Mouse (Mus musculus): ENCODE results near the gene Dock6.
"Not testable (repeated sequence)": the region's sequence is repeated elsewhere in the genome, so short reads cannot be mapped to it uniquely, and the experiment has no call there.

The Dock6 gene

GRCm38 (mm10) chr9:21852128-21853091 lies at the start of gene Dock6:
TSS of gene Dock6 (minus strand) at chr9:21852635.
- peak; percentile 96 for DNase-seq (ENCODE audit: low read depth, low spot score)

- DNase-seq (ENCODE audit: low read depth, low spot score): peak; percentile 82
Measured at GRCm38 (mm10) chr9:21901223-21901820, 48.9 kb upstream of the Dock6 start.

- no peak for DNase-seq (ENCODE audit: low read depth, low spot score)
Measured at GRCm38 (mm10) chr9:21889229-21889628, 36.8 kb upstream of the Dock6 start.

- DNase-seq (ENCODE audit: low read depth, low spot score): peak; percentile 71
Measured at GRCm38 (mm10) chr9:21876601-21877000, 24.2 kb upstream of the Dock6 start.

GRCm38 (mm10) chr9:21872204-21872603 lies 19.8 kb upstream of the Dock6 start:
- no peak for DNase-seq (ENCODE audit: low read depth, low spot score)

GRCm38 (mm10) chr9:21870879-21871524 lies 18.6 kb upstream of the Dock6 start:
- peak; percentile 73 for DNase-seq (ENCODE audit: low read depth, low spot score)

GRCm38 (mm10) chr9:21869290-21869689 lies 16.9 kb upstream of the Dock6 start:
- peak; percentile 48 for DNase-seq (ENCODE audit: low read depth, low spot score)

- no peak for DNase-seq (ENCODE audit: low read depth, low spot score)
Measured at GRCm38 (mm10) chr9:21867726-21868125, 15.3 kb upstream of the Dock6 start.

- DNase-seq (ENCODE audit: low read depth, low spot score): peak; percentile 63
Measured at GRCm38 (mm10) chr9:21866641-21867040, 14.2 kb upstream of the Dock6 start.

- DNase-seq (ENCODE audit: low read depth, low spot score): no peak
Measured at GRCm38 (mm10) chr9:21865673-21866398, 13.4 kb upstream of the Dock6 start.

GRCm38 (mm10) chr9:21862181-21862580 lies 9.7 kb upstream of the Dock6 start:
- peak; percentile 76 for DNase-seq (ENCODE audit: low read depth, low spot score)

- not testable (repeated sequence) for DNase-seq (ENCODE audit: low read depth, low spot score)
Measured at GRCm38 (mm10) chr9:21860349-21860748, 7.9 kb upstream of the Dock6 start.

- peak; percentile 62 for DNase-seq (ENCODE audit: low read depth, low spot score)
Measured at GRCm38 (mm10) chr9:21859606-21860005, 7.2 kb upstream of the Dock6 start.

GRCm38 (mm10) chr9:21858084-21858483 lies 5.6 kb upstream of the Dock6 start:
- DNase-seq (ENCODE audit: low read depth, low spot score): no peak

GRCm38 (mm10) chr9:21857501-21857900 lies 5.1 kb upstream of the Dock6 start:
- no peak for DNase-seq (ENCODE audit: low read depth, low spot score)

- no peak for DNase-seq (ENCODE audit: low read depth, low spot score)
Measured at GRCm38 (mm10) chr9:21854894-21855293, 2.5 kb upstream of the Dock6 start.

GRCm38 (mm10) chr9:21853961-21854360 lies 1.5 kb upstream of the Dock6 start:
- no peak for DNase-seq (ENCODE audit: low read depth, low spot score)

- DNase-seq (ENCODE audit: low read depth, low spot score): no peak
Measured at GRCm38 (mm10) chr9:21851084-21851483, 1.4 kb downstream of the Dock6 start.

- DNase-seq (ENCODE audit: low read depth, low spot score): peak; percentile 66
Measured at GRCm38 (mm10) chr9:21849691-21850677, 2.5 kb downstream of the Dock6 start.

- peak; percentile 59 for DNase-seq (ENCODE audit: low read depth, low spot score)
Measured at GRCm38 (mm10) chr9:21847926-21848325, 4.5 kb downstream of the Dock6 start.
